8 mouse cellular contexts compared by ENCODE assay signal in the genomic region with DNA sequence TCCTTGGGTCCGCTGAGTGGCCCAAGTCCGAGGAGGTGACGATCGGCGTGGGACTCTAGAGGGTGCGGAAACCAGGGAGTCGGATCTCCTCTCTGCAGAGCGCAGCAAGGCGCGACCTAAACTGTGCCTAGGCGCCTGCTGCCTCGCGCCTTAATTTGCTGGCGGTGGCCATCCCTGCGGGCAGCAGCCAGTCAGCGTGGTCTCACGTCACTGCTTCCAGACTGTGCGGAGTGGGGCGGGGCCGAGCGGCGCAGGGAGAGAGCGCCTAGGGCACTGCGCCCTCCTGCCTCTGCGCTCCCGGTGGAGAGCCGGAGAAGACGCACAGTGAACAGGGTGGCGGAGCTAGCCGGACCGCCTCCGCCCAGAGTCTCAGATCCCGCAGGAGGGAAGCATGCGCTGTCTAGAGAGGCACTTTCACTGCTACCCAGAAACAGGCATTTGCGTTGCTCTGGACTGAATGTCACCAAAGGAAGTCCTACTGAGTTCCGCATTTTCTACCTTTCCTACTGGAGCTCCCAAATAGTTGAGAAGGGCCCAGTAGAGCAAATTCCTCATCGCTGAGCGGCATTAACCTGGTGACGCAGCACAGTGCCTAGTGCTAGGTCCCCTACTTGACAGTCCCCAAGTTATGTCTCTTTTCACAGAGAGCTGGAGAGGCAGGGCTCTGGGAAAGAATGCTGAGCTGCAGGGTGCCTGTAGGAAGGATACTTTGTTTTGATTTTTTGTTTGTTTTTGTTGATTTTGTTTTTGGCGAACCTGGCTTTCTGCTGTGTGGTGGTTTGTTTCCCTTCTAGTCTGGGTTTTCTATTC. TPM values are rescaled to one million over a fixed set of nuclear protein-coding genes. Genes with fewer than 3 reads are reported as not detected.
A peak's percentile ranks its signal among the peaks of the same experiment; 100 is the strongest.
DNase-seq lines count a peak whose midpoint lies in the region; ATAC-seq lines count a peak whose summit lies in the region.
"Had no signal": no experiment of that assay in that cellular context is flagged by ENCODE, and none has a peak within 500 bp of the region (broad histone marks: within the 10 kb centered on the region; RNA-seq: fewer than 3 reads in every experiment).

A gene (minus strand): TSS at position 144 of the 810 bp plus-strand sequence.

- H3K4me3 ChIP-seq in embryonic facial prominence, embryonic 11.5 days (ENCODE audit: low read depth, low read length) = peak within 1 kb of the TSS; percentile 33
- peak within 1 kb of the TSS; percentile 36 for H3K4me3 ChIP-seq in limb, embryonic 13.5 days

- intact Hi-C loops in heart, postnatal 14 days (cut with DNase I) = loop anchor here (5.0 kb wide), 1 partner anchor 253 kb away; no protein-coding TSS in a partner anchor

- no peak within 1 kb of the TSS for H3K27ac ChIP-seq in embryonic facial prominence, embryonic 11.5 days (replicated peaks; ENCODE audit: low read depth, low read length)
- H3K27ac ChIP-seq in limb, embryonic 13.5 days = no peak within 1 kb of the TSS

- no peaks in the 10 kb centered on the region for H3K36me3 ChIP-seq in embryonic facial prominence, embryonic 11.5 days (replicated peaks; ENCODE audit: control insufficient read depth, insufficient read depth, low read depth, low read length)
- H3K36me3 ChIP-seq in limb, embryonic 13.5 days = no peaks in the 10 kb centered on the region

- H3K4me2 ChIP-seq in embryonic facial prominence, embryonic 11.5 days (ENCODE audit: low read depth, low read length) = peak within 1 kb of the TSS; percentile 69
- peak within 1 kb of the TSS; percentile 54 for H3K4me2 ChIP-seq in limb, embryonic 13.5 days (replicated peaks)

- H3K4me1 ChIP-seq in embryonic facial prominence, embryonic 11.5 days (ENCODE audit: control insufficient read depth, insufficient read depth, low read length) = peaks cover 7% of the 10 kb centered on the region
- peaks cover 31% of the 10 kb centered on the region for H3K4me1 ChIP-seq in limb, embryonic 13.5 days

- WGBS in embryonic facial prominence, embryonic 11.5 days = under 1% methylated on average over 37 of the region's 40 CpGs
- WGBS in limb, embryonic 13.5 days = under 1% methylated on average over 39 of the region's 40 CpGs

- peak; percentile 96 for ATAC-seq in embryonic facial prominence, embryonic 11.5 days (replicated peaks; ENCODE audit: insufficient number of reproducible peaks, low FRiP score, low TSS enrichment, low read depth)
- ATAC-seq in limb, embryonic 13.5 days (ENCODE audit: low FRiP score, low read depth) = peak; percentile 79

- no peak within 1 kb of the TSS; the same call in 1 of the 2 replicates for H3K9ac ChIP-seq in embryonic facial prominence, embryonic 11.5 days (replicated peaks; ENCODE audit: low read length)
- no peak within 1 kb of the TSS for H3K9ac ChIP-seq in limb, embryonic 13.5 days

- no peaks in the 10 kb centered on the region for H3K9me3 ChIP-seq in embryonic facial prominence, embryonic 11.5 days (replicated peaks; ENCODE audit: control insufficient read depth, low read length)
- no peaks in the 10 kb centered on the region for H3K9me3 ChIP-seq in limb, embryonic 13.5 days

- peaks cover 58% of the 10 kb centered on the region for H3K27me3 ChIP-seq in embryonic facial prominence, embryonic 11.5 days (ENCODE audit: control insufficient read depth, insufficient read depth, low read length)
- H3K27me3 ChIP-seq in limb, embryonic 13.5 days = peaks cover 99% of the 10 kb centered on the region

- DNase-seq in adrenal gland, adult 8-10 months = peak; percentile 46
- peak; percentile 75 for DNase-seq in embryonic facial prominence, embryonic 11.5 days (ENCODE audit: low spot score)
- peak; percentile 93 for DNase-seq in heart, postnatal 14 days
- peak; percentile 82 for DNase-seq in retina, embryonic 14.5 days (ENCODE audit: low spot score)
- DNase-seq in spleen, adult 12 weeks (ENCODE audit: low spot score) = no peak
- DNase-seq in right cerebral cortex, adult 2 months (ENCODE audit: low spot score in 2 of 2) = no peak

RNA-seq across cellular contexts. Expression of the gene that starts here (rescaled TPM):
- total RNA-seq in adrenal gland, adult 8-10 months (2022) = 10 to 100 TPM; 23.8 to 41.6 (median 29.0) TPM
- polyA plus RNA-seq in embryonic facial prominence, embryonic 11.5 days (2014; fragmentation: Nextera tagmentation; extraction: Ambion mirVana) = 0.84 and 0.85 TPM in 2 replicates
- total RNA-seq in heart, postnatal 14 days (2021) = 100 to 1,000 TPM; 115 to 118 TPM
- not detected in 2 replicates for polyA plus RNA-seq in limb, embryonic 13.5 days (2015; fragmentation: Nextera tagmentation; extraction: Ambion mirVana)
- polyA plus RNA-seq: cortical plate, adult 2 months had no signal

Comparison
In these comparisons a context has a peak if more than half of its experiments do, and no peak if none do; other contexts are left out.
1. Peak in DNase-seq, ATAC-seq, H3K4me3 ChIP-seq and H3K4me2 ChIP-seq in embryonic facial prominence, embryonic 11.5 days; RNA of the gene not detected or under 1 TPM.
2. Peak in ATAC-seq, H3K4me3 ChIP-seq and H3K4me2 ChIP-seq in limb, embryonic 13.5 days; RNA of the gene not detected or under 1 TPM.
3. DNase-seq: peak in adrenal gland, adult 8-10 months (single experiment), heart, postnatal 14 days (2 of 2) and retina, embryonic 14.5 days (single experiment); none in spleen, adult 12 weeks (single experiment) and right cerebral cortex, adult 2 months (0 of 2).